Mouse (Mus musculus) gastrocnemius, adult 2 months (tissue): ENCODE results near the gene Usp49. TPM values are rescaled to one million over a fixed set of nuclear protein-coding genes. Genes with fewer than 3 reads are reported as not detected.

Experiments
- DNase-seq: peaks from one replicate; pipeline ENCODE4 v3.0.0; 2022
- H3K27ac ChIP-seq: fragments of 200-600 bp; 2 replicates; pipeline ENCODE4 v1.8.1; 2022; ENCODE audit warnings: mild to moderate bottlenecking
- H3K4me3 ChIP-seq: fragments of 200-600 bp; 2 replicates; pipeline ENCODE4 v1.8.1; 2022; ENCODE audit warnings: mild to moderate bottlenecking, moderate library complexity
- CTCF ChIP-seq: fragments of 200-600 bp; IDR thresholded peaks from 2 replicates; pipeline ENCODE4 v1.8.1; 2022; ENCODE audit warnings: antibody characterized with exemption, mild to moderate bottlenecking, moderate library complexity
- intact Hi-C: fragments of 180-260 bp; cut with DNase I; formaldehyde crosslinking; loops from one replicate; pipeline ENCODE4 v1.15.1; 2025
- total RNA-seq, 2 experiments: library from RNA; stranded (reverse); gene quantifications; 2 replicates each; pipeline ENCODE4 v1.2.3; 2021

Usp49 gene
- total RNA-seq, 2 experiments from 2014 or later = 3.1 to 4.5 TPM

DNA sequence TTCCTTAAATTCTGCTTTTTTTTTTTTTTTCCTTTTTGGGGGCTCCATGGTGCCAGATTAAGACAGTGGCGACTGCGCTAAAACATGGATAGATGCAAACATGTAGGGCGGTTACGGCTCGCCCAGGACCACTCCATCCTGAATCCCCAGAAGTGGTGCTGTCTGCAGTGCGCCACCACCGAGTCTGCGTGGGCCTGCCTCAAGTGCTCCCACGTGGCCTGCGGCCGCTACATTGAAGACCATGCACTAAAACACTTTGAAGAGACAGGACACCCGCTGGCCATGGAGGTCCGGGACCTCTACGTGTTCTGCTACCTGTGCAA is 41.5 kb downstream of the Usp49 start:
- intact Hi-C loops = no loop called here
- DNase-seq = no peak
- TF ChIP-seq CTCF = no peak
- H3K27ac ChIP-seq = peak overlapping the region; percentile 86
- peak overlapping the region; percentile 74 for H3K4me3 ChIP-seq

DNA sequence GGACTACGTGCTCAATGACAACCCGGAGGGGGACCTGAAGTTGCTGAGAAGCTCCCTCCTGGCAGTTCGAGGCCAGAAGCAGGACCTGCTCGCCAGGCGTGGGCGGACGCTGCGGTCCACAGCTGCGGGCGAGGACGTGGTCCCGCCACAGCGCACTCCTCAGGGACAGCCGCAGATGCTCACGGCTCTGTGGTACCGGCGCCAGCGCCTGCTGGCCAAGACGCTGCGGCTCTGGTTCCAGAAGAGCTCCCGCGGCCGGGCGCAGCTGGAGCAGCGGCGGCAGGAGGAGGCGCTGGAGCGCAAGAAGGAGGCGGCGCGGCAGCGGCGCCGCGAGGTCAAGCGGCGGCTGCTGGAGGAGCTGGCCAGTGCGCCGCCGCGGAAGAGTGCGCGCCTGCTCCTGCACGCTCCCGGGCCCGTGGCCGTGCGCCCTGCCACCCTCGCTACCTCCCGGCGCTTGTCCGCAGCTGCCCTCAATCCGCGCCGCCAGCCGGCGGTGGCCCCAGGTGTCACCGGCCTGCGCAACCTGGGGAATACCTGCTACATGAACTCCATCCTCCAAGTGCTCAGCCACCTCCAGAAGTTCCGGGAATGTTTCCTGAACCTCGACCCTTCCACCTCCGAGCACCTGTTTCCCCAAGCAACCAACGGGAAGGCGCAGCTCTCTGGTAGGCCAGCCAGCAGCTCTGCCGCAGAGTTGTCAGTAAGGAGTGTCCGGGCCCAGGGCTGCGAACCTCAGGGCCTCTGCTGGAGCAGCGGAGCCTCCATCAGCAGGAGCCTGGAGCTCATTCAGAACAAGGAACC is 42.0 kb downstream of the Usp49 start:
- TF ChIP-seq CTCF = peak; percentile 47
- DNase-seq = peak; percentile 89
- Histone ChIP-seq H3K27ac (peak overlapping the region; percentile 86), H3K4me3 (peak overlapping the region; percentile 74)
- intact Hi-C loops = no loop called here

DNA sequence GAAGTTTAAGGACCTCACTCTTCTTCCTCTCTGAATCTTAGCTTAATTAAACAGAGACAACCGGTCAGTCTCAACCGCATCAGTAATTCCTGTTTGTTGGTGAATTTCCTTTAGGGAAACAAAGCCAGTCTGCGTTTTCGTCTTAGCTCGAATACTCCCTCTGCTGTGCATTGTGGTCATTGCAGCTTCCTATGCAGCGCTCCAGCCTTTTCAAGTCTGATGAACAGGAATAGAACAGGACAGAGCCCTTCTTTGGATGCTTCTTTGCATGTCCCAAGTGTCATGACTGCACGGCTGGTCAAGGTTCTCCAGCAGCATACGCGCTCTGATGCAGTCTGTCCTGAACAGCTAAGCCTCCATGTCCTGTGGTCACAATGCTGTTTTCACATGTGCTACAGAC is 46.1 kb downstream of the Usp49 start:
- peak; percentile 96 for TF ChIP-seq CTCF
- intact Hi-C loops = loop anchor here (2.0 to 5.0 kb wide), 3 partner anchors 30 to 62 kb away; partner anchors contain the start of gene Usp49
- Histone ChIP-seq H3K27ac (no peak overlapping the region), H3K4me3 (no peak overlapping the region)
- DNase-seq = peak; percentile 69

DNA sequence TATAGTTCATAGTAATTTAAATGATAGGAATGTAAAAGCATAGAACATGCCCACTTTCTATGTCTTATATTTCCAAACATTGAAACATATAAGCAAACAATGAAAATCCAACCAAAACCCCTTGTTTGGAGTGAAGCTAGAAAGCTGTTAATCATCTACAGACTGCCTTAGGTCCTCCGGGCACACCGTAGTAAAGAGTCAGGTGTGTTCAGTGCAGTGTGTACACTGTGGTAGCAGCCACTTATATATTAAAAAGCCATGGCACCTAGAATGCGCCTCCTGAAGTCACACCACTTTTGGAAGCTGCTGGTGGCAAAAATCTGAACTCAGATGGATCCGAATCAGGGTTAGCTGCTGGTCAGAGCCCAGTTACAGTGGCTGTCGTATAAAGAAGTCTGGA is 47.7 kb downstream of the Usp49 start:
- H3K27ac ChIP-seq = no peak overlapping the region
- intact Hi-C loops = loop anchor here (5.0 kb wide), 1 partner anchor 46 kb away; the partner anchor contains the start of gene Usp49
- TF ChIP-seq CTCF = no peak
- H3K4me3 ChIP-seq = no peak overlapping the region
- DNase-seq = no peak

DNA sequence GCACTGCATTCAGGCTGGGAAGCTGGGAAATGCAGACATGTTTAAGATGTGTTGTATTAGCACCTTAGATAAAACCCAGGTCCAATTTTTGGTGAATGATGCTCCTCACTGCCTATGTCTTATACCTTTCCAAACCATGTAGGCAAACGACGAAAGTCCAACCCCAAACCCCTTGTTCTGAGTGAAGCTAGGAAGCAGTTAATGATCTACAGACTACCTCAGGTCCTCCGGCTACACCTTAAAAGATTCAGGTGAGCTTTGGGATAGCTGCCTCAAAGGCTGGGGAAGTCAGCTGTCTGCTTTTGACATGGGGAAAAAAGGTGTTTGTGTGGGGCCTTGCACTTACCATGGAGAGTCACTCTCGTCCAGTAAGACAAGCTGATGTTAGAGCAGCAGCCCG is 48.2 kb downstream of the Usp49 start:
- DNase-seq = no peak
- H3K4me3 ChIP-seq = no peak overlapping the region
- H3K27ac ChIP-seq = no peak overlapping the region
- no peak for TF ChIP-seq CTCF
- intact Hi-C loops = loop anchor here (5.0 kb wide), 1 partner anchor 46 kb away; the partner anchor contains the start of gene Usp49

DNA sequence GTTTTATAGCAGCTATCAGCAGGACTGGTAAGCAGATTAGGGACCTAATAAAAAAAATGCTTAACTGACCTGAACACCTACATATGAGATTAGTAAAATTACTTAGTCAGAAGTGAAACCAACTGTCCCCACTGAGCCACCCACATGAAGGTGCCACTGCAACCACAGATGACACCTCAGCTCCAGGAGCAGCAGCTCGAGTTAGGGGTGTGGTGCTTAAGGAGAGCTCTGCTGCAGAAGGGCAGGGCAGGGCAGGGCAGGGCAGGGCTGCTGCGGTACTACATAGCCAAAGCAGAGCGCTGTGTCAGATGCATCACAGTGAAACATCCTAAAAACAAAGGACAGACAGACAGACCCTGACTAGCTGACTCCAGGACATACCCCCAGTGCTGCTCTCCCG is 52.3 kb downstream of the Usp49 start:
- DNase-seq = no peak
- no peak overlapping the region for H3K27ac ChIP-seq
- intact Hi-C loops = no loop called here
- no peak overlapping the region for H3K4me3 ChIP-seq
- no peak for TF ChIP-seq CTCF

DNA sequence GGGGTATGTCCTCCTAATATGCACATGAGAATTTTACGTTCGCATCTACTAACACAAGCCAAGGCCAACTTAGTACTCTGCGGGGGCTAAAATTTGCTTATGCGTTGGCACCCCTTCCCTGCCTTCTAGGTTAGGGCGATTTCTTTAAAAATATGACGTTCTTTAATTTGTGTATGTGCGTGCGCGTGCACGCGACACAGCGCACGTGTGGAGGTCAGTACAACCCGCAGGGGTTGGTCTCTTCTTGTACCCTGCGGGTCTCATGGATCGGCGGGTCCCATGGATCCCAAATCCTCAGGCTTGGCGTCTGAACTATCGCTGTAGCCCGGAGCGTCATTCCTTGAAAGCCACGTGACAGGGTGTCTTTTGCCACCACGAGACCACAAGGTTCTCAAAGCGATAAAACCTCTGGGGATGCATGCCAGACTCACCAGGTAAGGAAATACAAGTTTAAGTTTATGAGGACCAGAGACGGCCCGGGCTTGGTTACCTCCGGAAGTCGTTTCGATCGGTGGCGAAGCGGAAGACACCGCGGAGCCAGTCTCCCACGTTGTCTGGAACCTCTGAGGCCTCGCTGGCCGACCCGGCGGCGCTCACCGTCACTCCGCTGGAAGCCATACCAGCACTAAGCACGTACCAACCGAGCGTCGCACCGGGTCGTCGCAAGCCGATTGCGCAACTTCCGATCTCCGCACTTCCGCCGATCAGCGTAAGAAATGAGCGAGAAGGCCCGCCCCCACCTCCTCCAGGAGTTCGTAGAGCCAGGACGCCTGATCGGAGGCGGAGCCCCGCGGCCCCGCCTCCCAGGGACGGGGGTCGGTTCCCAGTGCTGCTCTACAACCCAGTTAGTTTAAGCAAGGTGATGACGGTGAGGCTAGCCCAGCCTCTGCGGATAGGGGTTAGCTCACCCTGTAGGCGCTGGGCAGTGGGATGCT is 57.2 kb downstream of the Usp49 start:
- peak overlapping the region; percentile 95 for H3K27ac ChIP-seq
- DNase-seq = peak; percentile 97
- H3K4me3 ChIP-seq = peak overlapping the region; percentile 92
- TF ChIP-seq CTCF = no peak
- intact Hi-C loops = no loop called here

DNA sequence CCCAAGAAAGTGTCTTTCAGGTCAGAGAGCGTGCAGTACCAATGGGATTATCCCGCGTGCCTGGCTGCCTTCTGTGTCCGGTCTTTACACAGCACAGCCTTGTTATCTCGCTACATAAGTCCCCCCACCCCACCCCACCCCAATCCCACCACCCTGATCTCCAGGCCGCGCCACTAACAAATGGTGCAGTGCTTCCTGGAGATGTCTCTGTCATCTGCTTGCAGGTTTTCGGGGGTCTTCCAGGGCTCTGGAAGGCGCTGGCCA is 57.8 kb downstream of the Usp49 start, which contains the start of gene Tomm6:
Tomm6 (minus strand) TSS at position 43 of the 264 bp plus-strand sequence.
- no peak for TF ChIP-seq CTCF
- Histone ChIP-seq H3K27ac (peak within 1 kb of the TSS; percentile 95), H3K4me3 (peak within 1 kb of the TSS; percentile 92)
- intact Hi-C loops = no loop called here
- no peak for DNase-seq

DNA sequence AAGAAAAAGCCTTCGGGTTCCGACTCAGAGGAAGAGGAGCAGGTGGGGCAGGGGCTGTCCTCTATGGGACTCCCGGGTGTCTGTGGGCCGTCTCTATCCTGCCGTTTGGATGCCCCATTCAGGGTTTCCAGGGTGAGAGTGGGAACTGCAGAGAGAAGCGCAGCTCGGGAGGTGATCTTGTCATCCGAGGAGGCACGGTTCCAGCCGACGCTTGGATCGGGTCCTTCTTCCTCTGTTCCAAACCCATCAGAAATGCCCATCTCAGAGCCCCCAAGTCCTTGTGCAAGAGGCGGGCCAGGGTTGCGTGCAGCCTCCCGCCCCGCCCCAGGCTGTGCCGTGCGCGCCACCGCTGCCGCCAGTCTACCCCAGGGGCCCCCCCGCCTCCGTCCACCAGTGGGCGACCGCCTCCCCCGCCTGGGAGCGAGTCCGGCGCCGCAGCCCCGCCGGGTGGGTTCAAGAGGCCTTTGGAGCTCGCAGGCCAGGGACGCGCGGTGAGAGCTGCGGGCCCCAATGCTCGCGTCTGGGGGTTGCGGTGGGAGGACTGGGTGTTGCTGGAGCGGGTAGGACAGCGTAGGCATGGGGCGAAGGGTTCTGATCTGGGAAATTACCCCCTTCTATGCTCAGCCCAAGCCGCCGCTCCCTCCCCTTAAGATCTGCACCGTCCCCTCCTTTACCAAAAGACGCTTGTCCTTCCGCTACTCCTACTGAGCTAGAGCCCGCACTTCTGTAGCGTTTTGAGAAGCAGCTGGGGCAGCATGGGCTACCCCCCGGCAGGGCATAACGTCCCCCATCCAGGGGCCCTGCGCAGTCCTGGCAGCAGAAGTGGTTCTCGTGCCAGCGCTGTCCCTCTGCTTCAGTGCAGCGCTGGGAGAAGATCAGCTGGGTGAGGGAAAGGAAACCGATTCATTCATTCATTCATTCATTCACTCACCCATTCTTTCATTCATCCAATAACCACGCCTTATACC is 58.4 kb downstream of the Usp49 start, which contains the start of gene Frs3:
Frs3 (plus strand) TSS at position 423 of the 968 bp plus-strand sequence.
- Histone ChIP-seq H3K4me3 (peak within 1 kb of the TSS; percentile 92), H3K27ac (peak within 1 kb of the TSS; percentile 95)
- TF ChIP-seq CTCF = no peak
- intact Hi-C loops = no loop called here
- peak; percentile 80 for DNase-seq

DNA sequence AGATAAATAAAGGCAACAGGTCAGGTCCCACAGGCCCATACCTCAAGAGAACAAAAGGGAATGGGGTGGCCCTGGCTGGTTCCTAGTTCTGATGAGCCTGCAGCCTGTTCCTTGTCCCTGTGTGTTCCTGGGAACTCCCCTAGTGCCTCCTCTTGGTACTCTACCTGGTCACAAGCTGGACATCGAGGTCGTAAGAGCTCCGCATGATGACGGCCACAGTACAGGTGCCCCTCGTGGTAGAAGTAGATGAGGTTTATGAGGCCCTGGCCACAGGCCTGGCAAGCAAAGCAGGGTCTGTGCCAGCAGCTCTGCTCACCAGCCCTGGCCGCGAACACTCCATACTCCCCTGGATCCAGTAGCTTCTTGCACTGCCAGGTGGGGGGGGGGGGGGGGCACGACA is 59.4 kb downstream of the Usp49 start:
- peak; percentile 49 for DNase-seq
- H3K4me3 ChIP-seq = no peak overlapping the region
- intact Hi-C loops = loop anchor here (5.0 to 10.0 kb wide), 2 partner anchors 183 to 325 kb away; partner anchors contain the start of genes Ccnd3 and Mrps10
- H3K27ac ChIP-seq = peak overlapping the region; percentile 24; the same call in 1 of the 2 replicates
- no peak for TF ChIP-seq CTCF

DNA sequence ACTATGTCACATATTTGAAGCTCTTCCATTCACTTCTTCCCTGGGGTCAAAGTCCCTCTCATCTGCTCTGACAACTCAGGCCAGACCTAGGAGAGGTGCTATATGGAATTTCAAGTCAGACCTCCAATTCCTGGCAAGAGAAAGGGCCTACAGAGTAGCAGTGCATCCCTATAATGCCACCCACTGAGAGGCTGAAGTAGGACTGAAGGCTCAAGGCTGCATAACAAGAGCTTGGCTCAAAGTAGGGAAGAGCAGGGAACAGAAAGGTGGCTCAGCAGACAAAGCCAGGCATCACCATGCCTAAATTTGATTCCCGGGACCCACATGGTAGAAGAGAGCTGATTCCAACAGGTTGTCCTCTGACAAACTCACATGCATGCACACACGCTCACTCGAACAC is 61.2 kb downstream of the Usp49 start:
- intact Hi-C loops = loop anchor here (5.0 to 10.0 kb wide), 2 partner anchors 184 to 327 kb away; partner anchors contain the start of genes Ccnd3 and Mrps10
- DNase-seq = no peak
- H3K27ac ChIP-seq = no peak overlapping the region

More for the DNA sequence above, 61.2 kb downstream of the Usp49 start:
- TF ChIP-seq CTCF = no peak
- H3K4me3 ChIP-seq = no peak overlapping the region
